Mouse (Mus musculus) lung, embryonic 14.5 days (tissue): Measurements from ENCODE around the gene Obox6. TPM values are rescaled to one million over a fixed set of nuclear protein-coding genes. Genes with fewer than 3 reads are reported as not detected.
A peak's percentile ranks its signal among the peaks of the same experiment; 100 is the strongest.

Experiments
- ATAC-seq: fragments of 200-750 bp; cut with Nextera tagmentation; 2 replicates; pipeline ENCODE4 v1.8.0; 2017; ENCODE audit warnings: mild to moderate bottlenecking, moderate TSS enrichment, moderate library complexity; ENCODE audit not compliant: insufficient read depth
- DNase-seq: peaks from one replicate; pipeline ENCODE4 v3.0.0-alpha.2; 2015
- H3K27ac ChIP-seq: fragments of 300-500 bp; sonication (generic); 2 replicates; pipeline ENCODE4 v1.5.1; 2014; ENCODE audit warnings: low read depth, mild to moderate bottlenecking, moderate library complexity
- H3K27me3 ChIP-seq: fragments of 300-500 bp; sonication (generic); 2 replicates; pipeline ENCODE4 v1.6.1; 2014; ENCODE audit warnings: low read length, control low read depth; ENCODE audit not compliant: insufficient read depth
- H3K36me3 ChIP-seq: fragments of 300-500 bp; sonication (generic); 2 replicates; pipeline ENCODE4 v1.6.1; 2014; ENCODE audit warnings: control low read depth; ENCODE audit not compliant: insufficient read depth
- H3K4me1 ChIP-seq: fragments of 300-500 bp; sonication (generic); 2 replicates; pipeline ENCODE4 v1.6.1; 2014; ENCODE audit warnings: antibody characterized with exemption, control low read depth; ENCODE audit not compliant: insufficient read depth
- H3K4me2 ChIP-seq: fragments of 300-500 bp; sonication (generic); 2 replicates; pipeline ENCODE4 v1.6.1; 2014; ENCODE audit warnings: mild to moderate bottlenecking
- H3K4me3 ChIP-seq: fragments of 300-500 bp; sonication (generic); 2 replicates; pipeline ENCODE4 v1.5.1; 2014; ENCODE audit warnings: low read depth, low read length
- H3K9ac ChIP-seq: fragments of 300-500 bp; sonication (generic); 2 replicates; pipeline ENCODE4 v1.6.1; 2014
- H3K9me3 ChIP-seq: fragments of 300-500 bp; sonication (generic); 2 replicates; pipeline ENCODE4 v1.6.1; 2016; ENCODE audit warnings: low read depth, low read length, control low read depth
- CTCF ChIP-seq: IDR thresholded peaks from 2 replicates; pipeline ENCODE4 v1.5.1; 2016; ENCODE audit warnings: antibody characterized with exemption, low read depth
- WGBS: fragments of 180-500 bp; shearing (Covaris S2); extraction: QIAGEN DNeasy Blood & Tissue Kit; methylation state at CpG from one replicate; pipeline ENCODE4 v1.1.7; 2014; 5-methylcytosine and 5-hydroxymethylcytosine counted together
- polyA plus RNA-seq: library from polyadenylated mRNA; unstranded; fragments of >200 nt; fragmentation: Nextera tagmentation; extraction: Ambion mirVana; gene quantifications from 2 replicates; pipeline ENCODE4 v1.2.1, GENCODE M21; 2014

Obox6 gene
- polyA plus RNA-seq: not detected in 2 replicates

DNA sequence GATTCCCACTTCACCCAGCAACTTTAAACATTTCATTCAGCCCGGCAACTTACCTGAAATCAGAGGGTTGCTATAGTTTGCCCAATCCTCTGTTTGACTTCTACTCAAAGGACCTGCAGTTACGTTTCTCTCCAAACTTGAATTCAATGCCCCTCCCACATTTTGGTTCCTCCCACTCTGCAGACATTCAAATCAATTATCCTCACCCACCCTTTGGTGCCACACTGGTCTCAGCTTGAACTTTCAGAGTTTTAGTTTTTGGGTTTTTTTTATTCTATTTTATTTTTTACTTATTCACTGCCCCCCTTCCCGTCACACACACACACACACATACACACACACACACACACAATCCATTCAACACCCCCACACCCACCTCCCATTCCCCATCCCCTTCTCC is at the start of gene Obox6:
Gene Obox6 (minus strand): TSS at position 101 of the 400 bp plus-strand sequence.
- H3K9ac ChIP-seq: no peak within 1 kb of the TSS
- no peak within 1 kb of the TSS for H3K4me2 ChIP-seq
- DNase-seq (no peak), ATAC-seq (no peak)
- WGBS: 90% methylated on average over 3 of the region's 3 CpGs
- H3K27me3 ChIP-seq: no peaks in the 10 kb centered on the region
- peaks cover 3% of the 10 kb centered on the region; the same call in 1 of the 2 replicates for H3K9me3 ChIP-seq
- no peak for TF ChIP-seq CTCF
- no peaks in the 10 kb centered on the region for H3K4me1 ChIP-seq
- no peak within 1 kb of the TSS for H3K27ac ChIP-seq
- no peak within 1 kb of the TSS for H3K4me3 ChIP-seq
- no peaks in the 10 kb centered on the region for H3K36me3 ChIP-seq

DNA sequence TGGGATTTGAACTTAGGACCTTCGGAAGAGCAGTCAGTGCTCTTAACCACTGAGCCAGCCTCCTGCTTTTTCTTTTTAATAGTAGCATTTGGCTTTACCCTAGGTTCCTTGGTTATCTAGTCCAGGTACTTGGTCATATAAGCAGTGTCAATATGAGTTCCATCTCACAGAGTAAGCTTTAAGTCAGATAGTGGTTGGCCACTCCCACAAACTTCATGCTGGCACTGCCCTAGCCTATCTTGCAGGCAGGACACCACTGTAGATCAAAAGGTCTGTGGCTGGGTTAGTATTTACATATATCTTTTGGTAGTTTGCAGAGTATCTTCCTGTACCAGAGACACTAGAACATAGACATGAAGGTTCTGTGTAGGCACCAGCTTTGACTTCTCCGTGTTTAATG is 44.6 kb upstream of the Obox6 start:
- Histone ChIP-seq H3K9ac (no peak overlapping the region), H3K4me3 (no peak overlapping the region), H3K9me3 (no peaks in the 10 kb centered on the region), H3K4me1 (no peaks in the 10 kb centered on the region), H3K27me3 (no peaks in the 10 kb centered on the region), H3K27ac (no peak overlapping the region), H3K36me3 (no peaks in the 10 kb centered on the region), H3K4me2 (no peak overlapping the region)
- WGBS: 86% methylated on average over 2 of the region's 2 CpGs
- no peak for ATAC-seq
- TF ChIP-seq CTCF: no peak
- DNase-seq: no peak

DNA sequence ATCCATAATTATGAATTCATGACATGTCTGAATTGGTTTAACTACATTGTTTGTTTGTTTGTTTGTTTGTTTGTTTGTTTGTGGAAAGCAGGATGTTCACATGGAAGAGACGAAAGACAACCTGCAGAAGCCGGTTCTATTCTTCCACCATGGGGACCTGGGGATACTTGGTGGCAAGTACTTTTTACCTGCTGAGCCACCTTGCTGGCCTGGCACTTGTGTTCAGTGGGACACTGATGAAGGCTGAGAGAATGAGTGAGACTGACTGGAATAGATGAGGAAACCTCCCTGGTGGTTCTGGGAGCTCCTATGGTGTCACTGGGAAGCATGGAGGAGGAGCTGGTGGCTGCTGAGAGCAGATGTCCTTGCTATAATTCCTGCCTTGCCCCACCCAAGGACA is 42.8 kb upstream of the Obox6 start, which contains the start of gene Crxos:
Gene Crxos (plus strand): TSS at position 301 of the 400 bp plus-strand sequence.
- ATAC-seq (no peak), DNase-seq (no peak)
- Histone ChIP-seq H3K4me1 (no peaks in the 10 kb centered on the region), H3K27me3 (no peaks in the 10 kb centered on the region), H3K4me3 (no peak within 1 kb of the TSS), H3K4me2 (no peak within 1 kb of the TSS), H3K9me3 (no peaks in the 10 kb centered on the region), H3K36me3 (no peaks in the 10 kb centered on the region), H3K9ac (no peak within 1 kb of the TSS), H3K27ac (no peak within 1 kb of the TSS)
- no peak for TF ChIP-seq CTCF
- whole genome bisulfite sequencing: 84% methylated on average over 2 of the region's 2 CpGs

DNA sequence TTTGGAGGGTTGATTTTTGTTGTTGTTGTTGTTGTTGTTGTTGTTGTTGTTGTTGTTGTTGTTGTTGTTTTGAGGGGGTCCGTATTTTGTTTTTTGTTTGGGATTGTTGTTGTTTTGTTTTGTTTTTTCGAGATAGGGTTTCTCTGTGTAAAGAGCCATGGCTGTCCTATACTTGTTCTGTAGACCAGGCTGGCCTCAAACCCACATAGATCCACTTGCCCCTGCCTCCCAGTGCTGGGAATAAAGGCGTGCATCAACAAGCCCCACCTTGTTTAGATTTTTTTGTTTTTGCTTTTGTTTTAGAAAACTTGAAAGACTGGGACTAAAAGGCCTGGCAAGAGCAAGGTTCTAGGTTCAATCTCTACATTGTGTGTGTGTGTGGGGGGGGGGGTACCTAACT is 42.4 kb upstream of the Obox6 start:
- no peak overlapping the region for H3K4me3 ChIP-seq
- TF ChIP-seq CTCF: no peak
- no peaks in the 10 kb centered on the region for H3K27me3 ChIP-seq
- H3K9me3 ChIP-seq: no peaks in the 10 kb centered on the region
- ATAC-seq (no peak), DNase-seq (no peak)
- no peaks in the 10 kb centered on the region for H3K36me3 ChIP-seq
- H3K9ac ChIP-seq: no peak overlapping the region
- no peak overlapping the region for H3K4me2 ChIP-seq
- 59% methylated on average over 3 of the region's 3 CpGs for WGBS
- H3K27ac ChIP-seq: no peak overlapping the region
- H3K4me1 ChIP-seq: no peaks in the 10 kb centered on the region

DNA sequence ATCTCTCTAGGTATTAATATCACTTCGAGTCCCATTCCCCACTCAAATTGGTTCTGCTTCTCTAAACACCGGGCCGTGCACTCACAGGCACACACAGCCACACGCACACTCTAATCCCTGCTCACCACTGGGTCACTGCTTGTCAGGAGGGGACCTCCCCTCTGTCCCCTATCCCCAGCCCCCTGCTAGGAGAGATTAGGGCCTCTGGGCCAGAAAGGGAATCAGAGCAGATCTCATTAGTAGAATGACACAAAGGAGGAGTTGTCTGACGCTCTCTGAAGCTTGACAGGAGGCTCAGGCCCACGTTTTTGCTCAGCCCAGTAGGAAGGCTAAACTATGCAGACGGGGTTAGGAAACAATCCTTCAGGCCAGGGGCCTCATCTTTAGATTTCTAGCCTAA is 41.9 kb upstream of the Obox6 start:
- DNase-seq (no peak), ATAC-seq (no peak)
- H3K4me1 ChIP-seq: no peaks in the 10 kb centered on the region
- TF ChIP-seq CTCF: no peak
- H3K9me3 ChIP-seq: no peaks in the 10 kb centered on the region
- H3K27me3 ChIP-seq: no peaks in the 10 kb centered on the region
- no peak overlapping the region for H3K4me2 ChIP-seq
- H3K36me3 ChIP-seq: no peaks in the 10 kb centered on the region
- H3K9ac ChIP-seq: no peak overlapping the region
- H3K4me3 ChIP-seq: no peak overlapping the region
- H3K27ac ChIP-seq: no peak overlapping the region
- WGBS: 15% methylated on average over 7 of the region's 7 CpGs

DNA sequence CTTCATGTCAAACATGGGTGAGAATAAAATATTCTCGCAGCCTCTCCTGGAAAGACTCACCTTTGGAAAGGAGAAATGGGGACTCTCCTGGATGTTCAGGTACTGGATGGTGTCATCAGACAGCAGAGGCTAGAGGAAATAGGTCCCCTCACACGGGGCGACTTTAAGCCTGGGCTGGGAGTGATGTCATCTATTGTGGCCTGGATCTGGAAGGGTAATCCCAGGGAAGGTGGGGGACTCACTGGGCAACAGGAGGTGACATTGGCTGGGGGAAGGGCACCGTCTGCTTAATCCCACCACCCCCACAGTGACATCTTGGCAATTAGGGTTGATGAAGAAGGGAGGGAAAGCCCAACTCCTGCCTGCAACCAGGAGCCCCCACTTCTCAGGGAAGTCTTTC is 40.3 kb upstream of the Obox6 start, which contains the start of gene Crx:
Gene Crx (minus strand): TSS at position 213 of the 400 bp plus-strand sequence.
- Histone ChIP-seq H3K4me3 (no peak within 1 kb of the TSS), H3K9ac (no peak within 1 kb of the TSS), H3K27ac (no peak within 1 kb of the TSS), H3K4me2 (no peak within 1 kb of the TSS), H3K27me3 (no peaks in the 10 kb centered on the region), H3K9me3 (no peaks in the 10 kb centered on the region), H3K4me1 (no peaks in the 10 kb centered on the region), H3K36me3 (no peaks in the 10 kb centered on the region)
- TF ChIP-seq CTCF: no peak
- DNase-seq (no peak), ATAC-seq (no peak)
- 34% methylated on average over 4 of the region's 4 CpGs for WGBS

DNA sequence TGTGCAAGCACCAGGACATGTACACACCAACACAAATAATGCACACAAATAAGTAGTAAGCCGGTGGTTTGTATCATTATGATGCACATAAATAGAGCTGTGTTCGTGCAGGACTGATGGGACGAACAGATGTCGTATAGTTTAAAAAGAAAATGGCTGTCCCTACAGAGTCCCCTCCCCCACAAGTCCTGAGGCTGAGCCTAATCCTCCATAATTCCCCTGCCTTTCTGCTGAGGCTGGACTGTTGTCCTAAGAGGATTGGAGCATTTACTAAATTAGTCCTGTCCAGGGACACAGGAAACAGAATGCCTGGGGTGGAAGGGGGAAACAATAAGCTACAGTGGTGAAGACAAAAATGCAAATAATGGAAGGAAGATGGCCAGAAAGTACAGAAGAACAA is 24.6 kb upstream of the Obox6 start:
- DNase-seq: no peak
- ATAC-seq: no peak
- Histone ChIP-seq H3K36me3 (no peaks in the 10 kb centered on the region), H3K27me3 (no peaks in the 10 kb centered on the region), H3K27ac (no peak overlapping the region), H3K9me3 (no peaks in the 10 kb centered on the region), H3K9ac (no peak overlapping the region), H3K4me2 (no peak overlapping the region), H3K4me1 (no peaks in the 10 kb centered on the region), H3K4me3 (no peak overlapping the region)
- WGBS: 79% methylated on average over 4 of the region's 4 CpGs
- no peak for TF ChIP-seq CTCF

DNA sequence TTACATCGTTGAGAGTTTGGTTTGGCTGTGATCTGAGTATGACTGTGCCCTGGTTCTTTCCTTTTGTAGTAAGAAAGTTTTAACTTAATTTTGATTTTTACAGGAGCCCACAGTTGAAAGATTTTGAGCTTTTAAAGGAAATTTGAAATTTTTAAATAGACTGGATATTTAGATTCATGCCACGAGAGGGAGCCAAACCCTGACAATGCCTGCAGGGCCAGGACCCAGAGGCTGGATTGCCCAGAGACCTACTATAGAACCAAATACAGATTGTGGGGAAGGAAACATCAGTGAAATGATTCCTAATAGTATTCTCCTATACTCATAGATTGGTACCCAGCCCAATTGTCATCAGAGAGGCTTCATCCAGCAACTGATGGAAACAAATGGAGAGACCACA is 20.2 kb upstream of the Obox6 start:
- Histone ChIP-seq H3K36me3 (no peaks in the 10 kb centered on the region), H3K27ac (no peak overlapping the region), H3K4me1 (no peaks in the 10 kb centered on the region), H3K4me2 (no peak overlapping the region), H3K27me3 (no peaks in the 10 kb centered on the region), H3K9ac (no peak overlapping the region), H3K9me3 (no peaks in the 10 kb centered on the region), H3K4me3 (no peak overlapping the region)
- WGBS: 46% methylated on average over 2 of the region's 2 CpGs
- no peak for TF ChIP-seq CTCF
- ATAC-seq (no peak), DNase-seq (peak; percentile 2)

Other genes with a start within 250 kb of the Obox6 start
- gene Obox3, start 199.8 kb downstream of the Obox6 start, polyA plus RNA-seq: not detected in 2 replicates
- gene Obox5, start 89.5 kb downstream of the Obox6 start, polyA plus RNA-seq: not detected in 2 replicates
- not detected in 2 replicates for gene Crx, start 40.3 kb upstream of the Obox6 start, polyA plus RNA-seq
- not detected in 2 replicates for gene Crxos, start 42.9 kb upstream of the Obox6 start, polyA plus RNA-seq
- gene Selenow, start 82.7 kb upstream of the Obox6 start, polyA plus RNA-seq: 909 and 927 TPM in 2 replicates
- 184 and 187 TPM in 2 replicates for gene Nop53, start 106.4 kb upstream of the Obox6 start, polyA plus RNA-seq
- 61.2 and 67.5 TPM in 2 replicates for gene Ehd2, start 127.9 kb upstream of the Obox6 start, polyA plus RNA-seq
- 8.7 and 9.6 TPM in 2 replicates for gene Bicra, start 208.2 kb upstream of the Obox6 start, polyA plus RNA-seq
- gene Zfp541, start 222.1 kb upstream of the Obox6 start, polyA plus RNA-seq: 0.16 TPM in 1 of 2 replicates, not detected in the other